Mouse (Mus musculus) inflammation-experienced regulatory T-cells, adult 6 months (primary cell): ENCODE measurements around the gene Olfr1307. TPM values are rescaled to one million over a fixed set of nuclear protein-coding genes. Genes with fewer than 3 reads are reported as not detected.

Source experiments
- ATAC-seq: one replicate; pipeline ENCODE4 v1.8.0; 2017
- polyA plus RNA-seq, 3 experiments: library from polyadenylated mRNA; unstranded; fragments of 100-300 nt; shearing (Covaris generic); gene quantifications; one replicate each; pipeline ENCODE4 v1.2.1; 2017

Olfr1307 gene
- under 1 TPM in 2 of 3 experiments, not detected in 1; 0.05 TPM for polyA plus RNA-seq

DNA sequence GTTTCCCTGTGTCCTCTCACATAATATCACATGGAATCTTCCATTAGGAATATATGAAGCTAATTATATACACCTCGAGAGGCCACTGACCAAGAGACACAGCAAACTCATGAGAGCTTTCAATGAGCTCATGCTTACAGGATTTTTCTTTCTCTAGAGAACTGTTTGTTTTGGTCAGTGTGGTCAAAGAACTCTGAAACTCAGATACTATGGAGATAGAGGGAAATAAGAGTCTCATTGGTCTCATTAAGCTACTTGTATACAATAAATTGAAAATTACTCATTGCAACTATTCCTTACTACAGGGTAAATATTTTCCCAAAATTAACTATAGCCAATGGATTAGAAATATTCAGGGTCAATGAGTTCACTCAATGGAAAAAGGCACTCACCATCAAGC is at the start of gene Olfr1307:
Olfr1307 (minus strand) TSS at position 101 of the 400 bp plus-strand sequence.
- ATAC-seq = no peak

DNA sequence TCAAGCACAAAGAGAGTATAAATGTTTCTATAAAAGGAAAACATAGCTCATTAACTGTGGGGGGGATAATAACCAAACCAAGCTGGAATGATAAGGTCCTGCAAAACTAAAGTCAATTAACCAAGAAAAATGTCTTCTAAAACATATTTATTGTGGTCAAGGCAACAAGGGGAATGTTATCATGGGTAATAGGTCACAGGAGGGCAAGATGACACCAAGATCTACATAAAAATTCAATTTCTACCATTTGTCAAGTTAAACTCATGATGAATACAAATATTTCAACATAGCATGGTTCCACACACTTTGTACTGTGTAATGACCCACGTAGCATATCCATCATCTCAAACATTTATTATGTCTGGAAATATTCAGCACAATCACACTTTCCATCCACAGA is 40.9 kb upstream of the Olfr1307 start, which contains the start of gene Olfr1309:
Olfr1309 (minus strand) TSS at position 101 of the 400 bp plus-strand sequence.
- no peak for ATAC-seq

DNA sequence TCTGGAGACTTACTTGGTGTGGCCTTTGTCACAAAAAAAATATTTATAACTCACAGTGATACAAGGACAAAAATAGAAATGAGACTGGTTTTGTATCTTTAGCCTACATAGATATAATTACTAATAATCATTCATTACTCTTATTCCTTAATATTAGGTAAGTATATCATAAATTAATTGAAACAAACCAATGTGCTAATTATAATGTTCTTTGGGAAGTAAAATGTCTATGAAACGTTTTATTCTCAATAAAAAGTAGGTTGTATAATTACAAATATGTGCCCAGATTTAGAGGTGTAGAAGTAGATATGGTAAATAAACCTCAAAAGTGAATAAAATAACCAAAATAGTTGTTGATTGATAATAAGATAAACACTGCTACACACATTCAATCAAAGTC is 15.6 kb upstream of the Olfr1307 start, which contains the start of gene Olfr1308:
Olfr1308 (minus strand) TSS at position 101 of the 400 bp plus-strand sequence.
- no peak for ATAC-seq

DNA sequence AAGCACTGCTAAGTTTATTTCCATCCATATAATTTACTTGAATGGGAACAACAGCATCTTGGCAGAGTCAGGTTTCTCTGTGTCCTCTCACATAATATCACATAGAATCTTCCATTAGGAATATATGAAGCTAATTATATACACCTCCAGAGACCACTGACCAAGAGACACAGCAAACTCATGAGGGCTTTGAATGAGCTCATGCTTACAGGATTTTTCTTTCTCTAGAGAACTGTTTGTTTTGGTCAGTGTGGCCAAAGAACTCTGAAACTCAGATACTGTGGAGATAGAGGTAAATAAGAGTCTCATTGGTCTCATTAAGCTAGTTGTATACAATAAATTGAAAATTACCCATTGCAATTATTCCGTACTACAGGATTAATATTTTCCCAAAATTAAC is 33.1 kb downstream of the Olfr1307 start, which contains the start of gene Olfr1306:
Olfr1306 (minus strand) TSS at position 101 of the 400 bp plus-strand sequence.
- ATAC-seq = no peak

Other genes with a start within 250 kb of the Olfr1307 start
- gene Olfr1301, start 198.4 kb downstream of the Olfr1307 start, polyA plus RNA-seq = not detected
- not detected for gene Olfr1302, start 172.0 kb downstream of the Olfr1307 start, polyA plus RNA-seq
- gene Olfr1303, start 129.1 kb downstream of the Olfr1307 start, polyA plus RNA-seq = not detected
- gene Olfr1305, start 72.3 kb downstream of the Olfr1307 start, polyA plus RNA-seq = not detected
- gene Olfr1306, start 33.2 kb downstream of the Olfr1307 start, polyA plus RNA-seq = under 1 TPM in 1 of 3 experiments, not detected in 2; 0.19 TPM
- gene Olfr1308, start 15.5 kb upstream of the Olfr1307 start, polyA plus RNA-seq = not detected
- not detected for gene Olfr1309, start 40.8 kb upstream of the Olfr1307 start, polyA plus RNA-seq
- under 1 TPM in 1 of 3 experiments, not detected in 2; 0.09 TPM for gene Olfr1310, start 63.3 kb upstream of the Olfr1307 start, polyA plus RNA-seq
- gene Olfr1311, start 75.0 kb upstream of the Olfr1307 start, polyA plus RNA-seq = not detected
- not detected for gene Olfr1312, start 100.8 kb upstream of the Olfr1307 start, polyA plus RNA-seq
- not detected for gene Olfr1313, start 128.4 kb upstream of the Olfr1307 start, polyA plus RNA-seq
- not detected for gene Olfr1314, start 147.3 kb upstream of the Olfr1307 start, polyA plus RNA-seq
- not detected for gene Olfr1315-ps1, start 166.0 kb upstream of the Olfr1307 start, polyA plus RNA-seq
- not detected for gene Olfr1316, start 185.5 kb upstream of the Olfr1307 start, polyA plus RNA-seq
- not detected for gene Olfr1317, start 190.9 kb upstream of the Olfr1307 start, polyA plus RNA-seq
- not detected for gene Olfr1318, start 204.8 kb upstream of the Olfr1307 start, polyA plus RNA-seq